ENCODE assay signal across 17 mouse cellular contexts in genomic region chr17:32313892-32314291, GRCm38 (mm10).
"Had no signal": no experiment of that assay in that cellular context is flagged by ENCODE, and none has a peak within 500 bp of the region (broad histone marks: within the 10 kb centered on the region; RNA-seq: fewer than 3 reads in every experiment).

No protein-coding gene starts in this region.

- H3K27ac ChIP-seq: limb, embryonic 13.5 days; midbrain, embryonic 12.5 days; stomach, postnatal 0 days had no signal

- H3K4me3 ChIP-seq: limb, embryonic 13.5 days; megakaryocyte, embryonic 14.5 days; midbrain, embryonic 12.5 days had no signal

- H3K9ac ChIP-seq: limb, embryonic 13.5 days; midbrain, embryonic 12.5 days had no signal

- H3K27me3 ChIP-seq: limb, embryonic 13.5 days; megakaryocyte, embryonic 14.5 days; midbrain, embryonic 12.5 days had no signal

- DNase-seq: kidney, adult 8-10 months; kidney, postnatal 25 days; layer of hippocampus, adult 9-11 months; left cerebral cortex, postnatal 4 days; lung, adult 2 months; lung, postnatal 4 days; right cerebral cortex, adult 18-20 months; right cerebral cortex, postnatal 25 days; thymus, adult 18-20 months; thymus, postnatal 14 days had no signal

- H3K9me3 ChIP-seq: limb, embryonic 13.5 days; megakaryocyte, embryonic 14.5 days; midbrain, embryonic 12.5 days had no signal

- ATAC-seq: inflammation-experienced regulatory T-cells, adult 6 months; intestine, postnatal 0 days; lung, postnatal 0 days had no signal

- H3K4me2 ChIP-seq: limb, embryonic 13.5 days; midbrain, embryonic 12.5 days had no signal
